Mouse (Mus musculus) embryonic fibroblast, embryonic 13.5 days (primary cell): ENCODE data around the gene Ssna1.

Experiments used
- CTCF ChIP-seq: IDR thresholded peaks from 2 replicates; pipeline ENCODE4 v1.5.1; 2011; ENCODE audit warnings: mild to moderate bottlenecking, control low read depth, low read length, moderate library complexity, borderline replicate concordance; ENCODE audit not compliant: insufficient read depth
- POLR2A ChIP-seq: IDR thresholded peaks from 2 replicates; pipeline ENCODE4 v1.6.1; 2011; ENCODE audit warnings: low read depth, mild to moderate bottlenecking, control low read depth, low read length, moderate library complexity

- TF ChIP-seq CTCF, result no peak
- peak; percentile 65 for TF ChIP-seq POLR2A
These were observed 50.9 kb downstream of the Ssna1 start for GRCm38 (mm10) chr2:25221331-25221772.
